Mouse (Mus musculus): ENCODE data around the gene Olfr1386. TPM values are rescaled to one million over a fixed set of nuclear protein-coding genes. Genes with fewer than 3 reads are reported as not detected.
"Not testable (repeated sequence)": the region's sequence is repeated elsewhere in the genome, so short reads cannot be mapped to it uniquely, and the experiment has no call there.

Gene Olfr1386
- not detected in 2 replicates for polyA plus RNA-seq (2016; fragmentation: Nextera tagmentation; extraction: Ambion mirVana)

DNA sequence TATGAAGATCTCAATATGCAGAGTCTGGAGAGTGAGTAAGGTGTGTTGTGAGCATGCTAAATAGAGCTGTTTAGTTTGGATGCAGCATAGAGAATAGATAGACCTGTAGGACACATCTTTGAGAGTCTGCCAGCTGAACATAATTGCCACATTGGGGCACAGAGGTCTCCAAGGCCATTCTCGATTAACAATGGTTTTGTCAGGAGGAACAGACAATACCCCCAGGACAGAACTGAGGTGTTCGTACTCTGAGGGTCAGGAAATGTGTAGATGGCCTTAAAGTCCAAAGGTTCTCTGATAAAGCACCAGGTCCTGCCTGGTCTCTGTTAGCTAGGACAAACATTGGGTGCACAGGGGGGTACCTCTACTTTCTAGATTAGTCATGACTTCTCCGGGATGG is at the start of gene Olfr1386:
Gene Olfr1386 (plus strand): TSS at position 301 of the 400 bp plus-strand sequence.
- H3K36me3 ChIP-seq; H3K27me3 ChIP-seq (ENCODE audit: insufficient read depth, poor library complexity, severe bottlenecking); H3K9me3 ChIP-seq; H3K27ac ChIP-seq; H3K4me1 ChIP-seq (replicated peaks); DNase-seq (ENCODE audit: low spot score); H3K4me3 ChIP-seq: not testable (repeated sequence)
- WGBS, result 83% methylated on average over 3 of the region's 3 CpGs

DNA sequence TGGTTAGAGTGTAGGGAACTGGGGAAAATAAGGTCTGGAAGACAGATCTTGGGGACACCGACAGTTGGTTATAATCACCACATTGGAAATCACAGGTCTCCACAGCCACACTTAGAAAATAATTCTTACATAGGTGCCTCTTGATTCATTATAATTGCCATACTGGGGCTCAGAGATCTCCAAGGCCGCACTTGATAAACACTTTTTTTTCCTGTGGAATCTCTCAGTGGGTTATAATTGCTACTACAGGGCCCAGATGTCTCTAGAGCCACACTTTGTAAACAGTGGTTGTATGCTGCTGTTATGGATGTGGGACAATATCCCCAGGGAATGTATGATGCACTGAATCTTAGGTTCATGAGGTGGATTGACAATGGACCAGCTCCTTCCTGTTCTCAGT is 42.1 kb upstream of the Olfr1386 start, which contains the start of gene Olfr1389:
Gene Olfr1389 (plus strand): TSS at position 301 of the 400 bp plus-strand sequence.
- Histone ChIP-seq H3K36me3 (no peaks in the 10 kb centered on the region), H3K27ac (no peak within 1 kb of the TSS), H3K4me1 (replicated peaks) (no peaks in the 10 kb centered on the region), H3K4me3 (no peak within 1 kb of the TSS), H3K9me3 (no peaks in the 10 kb centered on the region), H3K27me3 (ENCODE audit: insufficient read depth, poor library complexity, severe bottlenecking) (no peaks in the 10 kb centered on the region)
- DNase-seq (ENCODE audit: low spot score), result no peak
- 92% methylated on average over 2 of the region's 2 CpGs for WGBS

DNA sequence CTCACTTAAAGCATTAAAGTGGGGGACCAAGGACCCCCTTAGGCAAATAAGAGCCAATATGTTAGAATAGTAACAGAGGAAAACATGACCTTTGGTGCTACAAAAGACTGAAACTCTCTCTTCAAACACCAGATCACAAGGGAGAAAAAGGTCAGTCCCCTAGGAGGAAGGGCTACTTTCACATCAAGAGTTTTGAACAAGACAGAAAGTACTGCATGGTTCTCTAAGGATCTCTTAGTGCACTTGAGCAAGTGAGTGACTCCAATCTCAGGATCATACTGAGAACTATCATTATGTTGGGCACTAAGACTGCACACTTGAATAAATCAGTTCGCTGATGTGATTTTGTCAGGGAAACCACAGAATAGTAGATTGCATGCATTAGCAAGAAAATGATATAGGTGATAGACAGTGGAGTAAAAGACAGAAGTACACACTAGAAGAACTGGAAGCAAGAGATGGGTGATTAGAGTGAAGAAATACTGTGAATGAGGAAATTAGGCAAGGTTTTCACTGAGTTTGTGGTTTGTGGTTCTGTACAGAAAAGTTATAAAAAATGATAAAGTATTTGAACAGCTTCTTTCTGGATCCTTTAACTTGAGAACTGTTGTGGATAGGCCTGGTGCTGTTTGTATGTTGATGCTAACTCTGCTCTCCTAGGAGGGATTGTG is 39.5 kb upstream of the Olfr1386 start:
- no peaks in the 10 kb centered on the region for H3K36me3 ChIP-seq

DNA sequence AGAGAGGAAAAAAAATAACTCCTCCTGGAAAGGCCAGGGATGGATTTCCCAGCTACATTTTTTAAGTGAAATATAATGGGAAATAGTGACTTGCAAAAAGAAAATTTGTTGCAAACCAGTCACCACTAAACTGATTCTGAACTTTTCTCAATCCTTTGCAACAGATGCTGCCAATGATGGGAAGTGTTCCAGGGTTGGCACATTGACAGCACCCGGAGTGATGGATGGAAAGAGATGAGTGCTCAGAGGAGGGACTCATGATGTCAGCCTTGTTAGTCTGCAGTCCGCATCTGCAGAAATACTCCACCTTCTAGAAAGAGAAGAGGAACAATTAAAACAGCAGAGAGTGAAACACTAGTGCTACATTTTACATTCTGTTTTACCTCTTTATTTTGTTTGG is 35.2 kb upstream of the Olfr1386 start:
- Histone ChIP-seq H3K9me3 (0 out of 2 replicates have a peak, but pooled peaks cover 2% of the 10 kb centered on the region), H3K27ac (no peak overlapping the region), H3K4me1 (replicated peaks) (no peaks in the 10 kb centered on the region), H3K27me3 (ENCODE audit: insufficient read depth, poor library complexity, severe bottlenecking) (no peaks in the 10 kb centered on the region), H3K36me3 (no peaks in the 10 kb centered on the region), H3K4me3 (no peak overlapping the region)
- DNase-seq (ENCODE audit: low spot score), result no peak
- WGBS, result 83% methylated on average over 2 of the region's 2 CpGs

More for the DNA sequence above, 39.5 kb upstream of the Olfr1386 start:
- Histone ChIP-seq H3K4me1 (replicated peaks) (no peaks in the 10 kb centered on the region), H3K27me3 (ENCODE audit: insufficient read depth, poor library complexity, severe bottlenecking) (no peaks in the 10 kb centered on the region), H3K4me3 (no peak overlapping the region), H3K27ac (no peak overlapping the region), H3K9me3 (no peaks in the 10 kb centered on the region)
- 84% methylated on average over 1 of the region's 1 CpGs for WGBS
- no peak for DNase-seq (ENCODE audit: low spot score)

DNA sequence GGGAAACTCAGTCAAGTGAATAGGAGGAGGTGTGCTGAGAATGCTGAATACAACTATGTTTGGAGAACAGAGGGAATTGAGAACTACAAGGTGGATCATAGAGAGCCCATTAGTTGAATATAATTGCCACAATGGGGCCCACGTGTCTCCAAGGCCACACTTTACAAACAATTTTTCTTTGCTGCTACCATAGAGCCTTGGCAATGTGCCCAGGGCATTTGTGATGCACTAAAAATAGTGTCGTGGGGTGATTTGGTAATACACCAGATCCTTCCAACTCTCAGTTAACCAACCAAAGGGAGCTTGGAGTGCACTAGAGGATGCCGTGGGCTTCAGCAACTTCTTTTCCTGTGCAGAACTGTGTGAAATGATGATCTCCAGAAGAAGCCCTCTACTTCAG is 28.4 kb upstream of the Olfr1386 start, which contains the start of gene Olfr1388:
Gene Olfr1388 (plus strand): TSS at position 214 of the 400 bp plus-strand sequence.
- no peak within 1 kb of the TSS for H3K27ac ChIP-seq
- H3K27me3 ChIP-seq (ENCODE audit: insufficient read depth, poor library complexity, severe bottlenecking), result no peaks in the 10 kb centered on the region
- 0 out of 2 replicates have a peak, but pooled peaks cover 2% of the 10 kb centered on the region for H3K9me3 ChIP-seq
- no peaks in the 10 kb centered on the region for H3K36me3 ChIP-seq
- WGBS, result 82% methylated on average over 3 of the region's 3 CpGs
- no peaks in the 10 kb centered on the region for H3K4me1 ChIP-seq (replicated peaks)
- no peak for DNase-seq (ENCODE audit: low spot score)
- H3K4me3 ChIP-seq, result no peak within 1 kb of the TSS

DNA sequence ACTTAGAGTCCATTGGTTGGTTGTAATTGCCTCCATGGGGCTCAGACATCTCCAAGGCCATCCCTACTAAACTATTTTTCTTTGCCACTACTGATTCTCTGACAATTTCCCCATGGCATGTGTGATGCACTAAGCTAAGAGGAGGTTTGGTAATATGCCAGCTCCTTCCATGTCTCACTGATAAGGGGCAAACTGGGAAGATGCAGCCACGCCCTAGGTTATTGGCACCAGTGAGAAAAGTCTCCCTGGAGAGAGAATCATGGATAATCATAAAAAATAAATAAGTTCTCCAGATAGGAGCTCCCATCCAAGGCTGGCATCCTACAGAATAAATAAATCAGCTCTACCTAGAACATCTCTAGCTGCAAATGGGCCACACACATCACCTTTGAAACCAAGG is 9.8 kb upstream of the Olfr1386 start, which contains the start of gene Olfr1387:
Gene Olfr1387 (plus strand): TSS at position 301 of the 400 bp plus-strand sequence.
- Histone ChIP-seq H3K4me1 (replicated peaks) (no peaks in the 10 kb centered on the region), H3K36me3 (no peaks in the 10 kb centered on the region), H3K4me3 (no peak within 1 kb of the TSS), H3K9me3 (no peaks in the 10 kb centered on the region), H3K27me3 (ENCODE audit: insufficient read depth, poor library complexity, severe bottlenecking) (no peaks in the 10 kb centered on the region), H3K27ac (no peak within 1 kb of the TSS)
- WGBS, result 73% methylated on average over 1 of the region's 1 CpGs
- DNase-seq (ENCODE audit: low spot score), result no peak

DNA sequence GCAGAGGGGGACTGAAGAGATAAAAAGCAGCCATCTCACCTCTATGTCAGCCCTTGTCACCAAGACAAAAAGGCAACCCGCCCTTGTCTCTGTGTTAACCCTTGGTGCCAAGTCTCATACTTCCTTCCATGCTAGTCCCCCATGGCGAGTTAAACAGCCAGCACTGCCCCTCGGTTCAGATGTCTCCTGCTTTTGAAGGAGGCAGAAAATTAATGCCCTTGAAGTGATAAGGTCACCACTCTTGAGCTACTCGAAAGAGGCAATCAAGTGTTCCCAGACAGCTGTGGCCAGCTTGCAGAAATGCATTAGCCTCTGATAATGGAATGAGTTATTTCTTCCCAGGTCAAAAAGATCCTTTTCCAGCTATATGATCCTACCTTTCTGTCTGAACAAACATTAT is 21.1 kb downstream of the Olfr1386 start:
- no peak overlapping the region for H3K27ac ChIP-seq
- H3K4me3 ChIP-seq, result no peak overlapping the region
- H3K9me3 ChIP-seq, result no peaks in the 10 kb centered on the region
- DNase-seq (ENCODE audit: low spot score), result no peak
- WGBS, result 67% methylated on average over 4 of the region's 4 CpGs
- H3K27me3 ChIP-seq (ENCODE audit: insufficient read depth, poor library complexity, severe bottlenecking), result no peaks in the 10 kb centered on the region
- no peaks in the 10 kb centered on the region for H3K36me3 ChIP-seq
- no peaks in the 10 kb centered on the region for H3K4me1 ChIP-seq (replicated peaks)

DNA sequence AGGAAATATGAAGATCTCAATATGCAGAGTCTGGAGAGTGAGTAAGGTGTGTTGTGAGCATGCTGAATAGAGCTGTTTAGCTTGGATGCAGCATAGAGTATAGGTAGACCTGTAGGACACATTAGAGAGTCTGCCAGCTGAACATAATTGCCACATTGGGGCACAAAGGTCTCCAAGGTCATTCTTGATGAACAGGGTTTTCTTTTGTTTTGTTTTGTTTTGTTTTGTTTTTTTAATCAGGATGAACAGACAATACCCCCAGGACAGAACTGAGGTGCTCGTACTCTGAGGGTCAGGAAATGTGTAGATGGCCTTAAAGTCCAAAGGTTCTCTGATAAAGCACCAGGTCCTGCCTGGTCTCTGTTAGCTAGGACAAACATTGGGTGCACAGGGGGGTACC is 23.9 kb downstream of the Olfr1386 start, which contains the start of gene Olfr1385:
Gene Olfr1385 (plus strand): TSS at position 301 of the 400 bp plus-strand sequence.
- H3K9me3 ChIP-seq; H3K4me3 ChIP-seq; H3K27me3 ChIP-seq (ENCODE audit: insufficient read depth, poor library complexity, severe bottlenecking); DNase-seq (ENCODE audit: low spot score); H3K4me1 ChIP-seq (replicated peaks); H3K36me3 ChIP-seq; H3K27ac ChIP-seq: not testable (repeated sequence)
- WGBS, result 73% methylated on average over 1 of the region's 1 CpGs

DNA sequence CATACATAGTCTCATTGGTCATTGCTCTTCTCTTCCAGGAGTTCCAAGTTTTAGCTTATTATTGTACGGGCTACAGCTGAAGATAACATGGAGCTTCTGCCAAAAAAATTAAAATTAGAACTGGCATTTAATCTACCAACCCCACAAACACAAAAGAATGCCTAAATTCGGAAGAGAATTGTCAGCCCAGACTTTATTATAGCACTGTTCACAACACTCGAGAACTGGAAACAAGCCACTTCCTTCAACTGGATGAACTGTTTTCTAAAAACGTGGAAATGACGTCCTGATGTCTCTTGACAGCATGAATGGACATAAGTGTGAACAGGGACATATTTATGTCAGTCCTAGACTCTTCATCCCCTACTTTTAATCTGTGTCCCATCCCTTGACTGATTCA is 53.2 kb downstream of the Olfr1386 start:
- 79% methylated on average over 5 of the region's 5 CpGs for WGBS
- H3K36me3 ChIP-seq, result no peaks in the 10 kb centered on the region
- no peaks in the 10 kb centered on the region for H3K4me1 ChIP-seq (replicated peaks)
- no peaks in the 10 kb centered on the region for H3K9me3 ChIP-seq
- DNase-seq (ENCODE audit: low spot score), result no peak
- no peak overlapping the region for H3K4me3 ChIP-seq
- H3K27ac ChIP-seq, result no peak overlapping the region
- no peaks in the 10 kb centered on the region for H3K27me3 ChIP-seq (ENCODE audit: insufficient read depth, poor library complexity, severe bottlenecking)

DNA sequence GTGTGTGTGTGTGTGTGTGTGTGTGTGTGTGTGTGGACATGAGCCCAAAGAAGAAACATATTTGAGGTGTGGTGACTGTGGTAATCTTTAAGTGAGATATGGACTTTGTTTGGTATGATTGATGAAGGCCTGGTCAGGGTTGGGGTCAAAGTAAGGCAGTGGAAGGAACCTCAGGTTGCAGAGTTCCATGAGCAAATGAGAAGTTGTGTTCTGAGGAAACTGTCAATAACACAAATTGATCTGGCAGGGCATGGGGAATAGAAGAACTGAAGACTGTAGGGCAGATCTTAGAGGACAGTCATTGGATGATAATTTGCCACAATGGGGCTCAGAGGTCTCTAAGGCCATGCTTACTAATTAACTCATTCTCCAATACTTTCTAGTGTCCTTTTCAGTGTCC is 54.5 kb downstream of the Olfr1386 start, which contains the start of gene Olfr1383:
Gene Olfr1383 (plus strand): TSS at position 301 of the 400 bp plus-strand sequence.
- Histone ChIP-seq H3K4me1 (replicated peaks) (no peaks in the 10 kb centered on the region), H3K27me3 (ENCODE audit: insufficient read depth, poor library complexity, severe bottlenecking) (no peaks in the 10 kb centered on the region), H3K27ac (no peak within 1 kb of the TSS), H3K36me3 (no peaks in the 10 kb centered on the region), H3K4me3 (no peak within 1 kb of the TSS), H3K9me3 (no peaks in the 10 kb centered on the region)
- DNase-seq (ENCODE audit: low spot score), result no peak

Other genes with a start within 250 kb of the Olfr1386 start
- gene Mgat1, start 220.9 kb upstream of the Olfr1386 start, polyA plus RNA-seq (2016; fragmentation: Nextera tagmentation; extraction: Ambion mirVana), result 39.9 and 43.2 TPM in 2 replicates
- gene Olfr1393, start 186.7 kb upstream of the Olfr1386 start, polyA plus RNA-seq (2016; fragmentation: Nextera tagmentation; extraction: Ambion mirVana), result not detected in 2 replicates
- gene Olfr1392, start 179.8 kb upstream of the Olfr1386 start, polyA plus RNA-seq (2016; fragmentation: Nextera tagmentation; extraction: Ambion mirVana), result 0.10 TPM in 1 of 2 replicates, not detected in the other
- not detected in 2 replicates for gene Olfr10, start 160.3 kb upstream of the Olfr1386 start, polyA plus RNA-seq (2016; fragmentation: Nextera tagmentation; extraction: Ambion mirVana)
- not detected in 2 replicates for gene Olfr1391, start 142.3 kb upstream of the Olfr1386 start, polyA plus RNA-seq (2016; fragmentation: Nextera tagmentation; extraction: Ambion mirVana)
- not detected in 2 replicates for gene Olfr1390, start 129.9 kb upstream of the Olfr1386 start, polyA plus RNA-seq (2016; fragmentation: Nextera tagmentation; extraction: Ambion mirVana)
- not detected in 2 replicates for gene Olfr1389, start 42.0 kb upstream of the Olfr1386 start, polyA plus RNA-seq (2016; fragmentation: Nextera tagmentation; extraction: Ambion mirVana)
- gene Olfr1388, start 28.4 kb upstream of the Olfr1386 start, polyA plus RNA-seq (2016; fragmentation: Nextera tagmentation; extraction: Ambion mirVana), result 0.05 and 0.16 TPM in 2 replicates
- gene Olfr1387, start 9.7 kb upstream of the Olfr1386 start, polyA plus RNA-seq (2016; fragmentation: Nextera tagmentation; extraction: Ambion mirVana), result not detected in 2 replicates
- not detected in 2 replicates for gene Olfr1385, start 24.0 kb downstream of the Olfr1386 start, polyA plus RNA-seq (2016; fragmentation: Nextera tagmentation; extraction: Ambion mirVana)
- not detected in 2 replicates for gene Olfr1384, start 41.7 kb downstream of the Olfr1386 start, polyA plus RNA-seq (2016; fragmentation: Nextera tagmentation; extraction: Ambion mirVana)
- not detected in 2 replicates for gene Olfr1383, start 54.6 kb downstream of the Olfr1386 start, polyA plus RNA-seq (2016; fragmentation: Nextera tagmentation; extraction: Ambion mirVana)
- gene Olfr1382, start 63.2 kb downstream of the Olfr1386 start, polyA plus RNA-seq (2016; fragmentation: Nextera tagmentation; extraction: Ambion mirVana), result not detected in 2 replicates
- gene Olfr1381, start 78.4 kb downstream of the Olfr1386 start, polyA plus RNA-seq (2016; fragmentation: Nextera tagmentation; extraction: Ambion mirVana), result not detected in 2 replicates
- not detected in 2 replicates for gene Olfr1380, start 91.8 kb downstream of the Olfr1386 start, polyA plus RNA-seq (2016; fragmentation: Nextera tagmentation; extraction: Ambion mirVana)
- 4.3 and 5.4 TPM in 2 replicates for gene Flt4, start 144.2 kb downstream of the Olfr1386 start, polyA plus RNA-seq (2016; fragmentation: Nextera tagmentation; extraction: Ambion mirVana)
- gene Scgb3a1, start 198.6 kb downstream of the Olfr1386 start, polyA plus RNA-seq (2016; fragmentation: Nextera tagmentation; extraction: Ambion mirVana), result not detected in 2 replicates
- 57.3 and 60.8 TPM in 2 replicates for gene Cnot6, start 247.7 kb downstream of the Olfr1386 start, polyA plus RNA-seq (2016; fragmentation: Nextera tagmentation; extraction: Ambion mirVana)